Mouse (Mus musculus): ENCODE results near the gene Dennd4c. TPM values are rescaled to one million over a fixed set of nuclear protein-coding genes. Genes with fewer than 3 reads are reported as not detected.
A peak's percentile ranks its signal among the peaks of the same experiment; 100 is the strongest.

Dennd4c gene
- polyA plus RNA-seq, 1 experiment from 2014 or later: 4.0 TPM

DNA sequence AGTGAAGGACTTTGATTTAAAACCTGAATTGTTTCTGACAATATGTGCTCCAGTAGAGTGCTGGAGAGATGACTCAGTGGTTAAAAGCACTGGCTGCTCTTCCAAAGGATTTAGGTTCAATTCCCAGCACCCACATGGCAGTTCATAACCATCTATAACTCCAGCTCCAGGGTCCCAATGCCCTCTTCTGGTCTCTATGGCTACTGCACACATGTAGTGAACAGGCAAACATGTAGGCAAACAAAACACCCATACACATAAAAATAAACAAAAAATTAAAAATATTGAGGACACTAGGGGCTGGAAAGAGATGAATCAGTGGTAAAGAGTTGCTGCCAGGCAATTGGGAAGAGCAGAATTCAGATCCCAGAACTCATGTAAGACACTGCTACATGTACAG is 123.6 kb downstream of the Dennd4c start:
- Histone ChIP-seq H3K4me1 (replicated peaks; ENCODE audit: insufficient read depth, low read length) (no peaks in the 10 kb centered on the region), H3K4me3 (replicated peaks; ENCODE audit: low read depth, low read length) (no peak overlapping the region), H3K27me3 (ENCODE audit: insufficient read depth, low read length) (no peaks in the 10 kb centered on the region), H3K27ac (no peak overlapping the region), H3K9me3 (replicated peaks; ENCODE audit: low read length) (no peaks in the 10 kb centered on the region), H3K9ac (ENCODE audit: low read depth, low read length) (no peak overlapping the region), H3K36me3 (ENCODE audit: insufficient read depth, low read length) (no peaks in the 10 kb centered on the region), H3K4me2 (ENCODE audit: low read length) (no peak overlapping the region)
- ATAC-seq (replicated peaks; ENCODE audit: low FRiP score, low read depth): no peak
- no peak for TF ChIP-seq CTCF (IDR thresholded peaks at IDR 0.05; ENCODE audit: low read depth)
- no peak for DNase-seq (ENCODE audit: low spot score)

DNA sequence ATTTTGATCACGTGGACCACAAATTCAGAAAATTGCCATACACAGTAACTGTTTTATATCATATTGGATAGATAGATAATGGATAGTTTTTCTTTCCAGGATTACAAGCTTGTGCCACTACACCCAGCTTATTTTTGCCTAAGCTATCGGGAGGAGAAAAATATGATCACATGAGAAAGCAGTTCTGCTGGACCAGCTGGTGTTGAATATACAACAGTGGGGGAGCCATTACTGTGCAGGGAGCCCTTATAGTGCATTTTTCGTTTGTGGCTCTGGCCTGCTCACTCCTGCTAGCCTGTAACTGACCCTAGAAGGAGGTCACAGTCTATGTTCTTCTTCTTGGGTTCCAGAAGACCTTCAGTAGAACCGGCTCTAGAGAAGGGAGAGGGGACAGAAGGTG is 124.7 kb downstream of the Dennd4c start:
- Histone ChIP-seq H3K4me1 (replicated peaks; ENCODE audit: insufficient read depth, low read length) (no peaks in the 10 kb centered on the region), H3K27me3 (ENCODE audit: insufficient read depth, low read length) (no peaks in the 10 kb centered on the region), H3K27ac (no peak overlapping the region), H3K4me3 (replicated peaks; ENCODE audit: low read depth, low read length) (no peak overlapping the region), H3K9me3 (replicated peaks; ENCODE audit: low read length) (no peaks in the 10 kb centered on the region), H3K36me3 (ENCODE audit: insufficient read depth, low read length) (no peaks in the 10 kb centered on the region), H3K4me2 (ENCODE audit: low read length) (no peak overlapping the region), H3K9ac (ENCODE audit: low read depth, low read length) (no peak overlapping the region)
- no peak for TF ChIP-seq CTCF (IDR thresholded peaks at IDR 0.05; ENCODE audit: low read depth)
- WGBS: 56% methylated on average over 4 of the region's 4 CpGs
- no peak for ATAC-seq (replicated peaks; ENCODE audit: low FRiP score, low read depth)
- DNase-seq (ENCODE audit: low spot score): no peak

DNA sequence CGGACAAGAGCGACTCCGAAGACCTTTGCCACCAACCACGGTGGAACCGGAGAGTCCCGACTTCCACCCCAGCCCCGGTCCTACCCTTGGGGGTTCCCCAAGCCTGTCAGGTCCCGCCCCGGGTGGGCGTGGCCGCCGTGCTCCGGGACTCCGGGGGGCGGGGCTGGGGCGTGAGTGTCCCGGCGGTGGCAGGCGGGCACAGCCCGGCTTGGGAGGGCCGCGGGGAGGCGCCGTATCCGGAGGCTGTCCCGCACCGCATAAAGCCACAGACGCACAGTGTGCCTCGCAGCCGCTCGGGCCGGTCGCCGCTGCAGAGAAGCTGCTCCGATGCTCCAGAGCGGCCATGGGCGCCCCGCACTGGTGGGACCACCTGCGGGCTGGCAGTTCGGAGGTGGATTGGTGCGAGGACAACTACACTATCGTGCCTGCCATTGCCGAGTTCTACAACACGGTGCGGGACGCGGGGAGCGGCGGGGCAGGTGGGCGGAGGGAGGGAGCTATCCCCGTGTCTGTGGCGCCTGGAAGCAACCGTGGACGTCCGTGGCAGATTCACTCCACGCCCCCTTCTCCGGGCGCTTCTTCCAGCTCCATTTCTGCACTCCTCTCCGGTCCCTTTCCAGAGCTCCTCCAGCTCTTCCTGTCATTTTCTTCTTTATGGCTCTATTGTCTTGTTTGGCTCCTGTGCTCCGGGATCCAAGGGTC is 125.9 kb downstream of the Dennd4c start, which contains the start of gene Acer2:
TSS of gene Acer2 (plus strand) at position 251 of the 702 bp plus-strand sequence.
- Histone ChIP-seq H3K4me1 (replicated peaks; ENCODE audit: insufficient read depth, low read length) (no peaks in the 10 kb centered on the region), H3K4me2 (ENCODE audit: low read length) (peak within 1 kb of the TSS; percentile 96), H3K36me3 (ENCODE audit: insufficient read depth, low read length) (no peaks in the 10 kb centered on the region), H3K4me3 (replicated peaks; ENCODE audit: low read depth, low read length) (peak within 1 kb of the TSS; percentile 78), H3K9ac (ENCODE audit: low read depth, low read length) (peak within 1 kb of the TSS; percentile 62), H3K27me3 (ENCODE audit: insufficient read depth, low read length) (no peaks in the 10 kb centered on the region), H3K9me3 (replicated peaks; ENCODE audit: low read length) (no peaks in the 10 kb centered on the region), H3K27ac (peak within 1 kb of the TSS; percentile 50; the same call in 1 of the 2 replicates)
- TF ChIP-seq CTCF (IDR thresholded peaks at IDR 0.05; ENCODE audit: low read depth): peak; percentile 42
- under 1% methylated on average over 60 of the region's 60 CpGs for WGBS
- DNase-seq (ENCODE audit: low spot score) (peak; percentile 82), ATAC-seq (replicated peaks; ENCODE audit: low FRiP score, low read depth) (peak; percentile 96)

DNA sequence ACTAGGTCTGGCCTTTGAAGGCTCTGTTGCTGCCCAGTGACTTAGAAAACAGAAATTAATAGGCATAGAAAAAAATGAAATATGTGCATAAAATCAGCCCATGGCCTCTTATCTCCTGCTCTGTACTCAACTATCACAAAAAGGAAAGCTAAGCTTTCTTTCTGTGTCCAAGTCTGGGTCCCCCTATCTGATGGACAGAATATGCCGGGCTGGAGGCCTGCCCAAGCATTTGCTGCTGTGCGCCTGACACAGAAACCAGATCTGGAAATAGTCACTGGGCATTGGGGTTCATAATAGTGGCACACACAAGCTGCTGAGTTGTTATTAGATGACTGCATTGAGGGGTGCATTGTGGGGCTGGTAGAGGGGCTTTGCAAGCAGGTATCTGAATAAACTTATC is 131.1 kb downstream of the Dennd4c start:
- Histone ChIP-seq H3K4me3 (replicated peaks; ENCODE audit: low read depth, low read length) (no peak overlapping the region), H3K9me3 (replicated peaks; ENCODE audit: low read length) (no peaks in the 10 kb centered on the region), H3K27ac (no peak overlapping the region), H3K4me2 (ENCODE audit: low read length) (no peak overlapping the region), H3K4me1 (replicated peaks; ENCODE audit: insufficient read depth, low read length) (no peaks in the 10 kb centered on the region), H3K9ac (ENCODE audit: low read depth, low read length) (no peak overlapping the region), H3K27me3 (ENCODE audit: insufficient read depth, low read length) (no peaks in the 10 kb centered on the region), H3K36me3 (ENCODE audit: insufficient read depth, low read length) (no peaks in the 10 kb centered on the region)
- ATAC-seq (replicated peaks; ENCODE audit: low FRiP score, low read depth) (no peak), DNase-seq (ENCODE audit: low spot score) (no peak)
- TF ChIP-seq CTCF (IDR thresholded peaks at IDR 0.05; ENCODE audit: low read depth): no peak
- 86% methylated on average over 2 of the region's 2 CpGs for WGBS

DNA sequence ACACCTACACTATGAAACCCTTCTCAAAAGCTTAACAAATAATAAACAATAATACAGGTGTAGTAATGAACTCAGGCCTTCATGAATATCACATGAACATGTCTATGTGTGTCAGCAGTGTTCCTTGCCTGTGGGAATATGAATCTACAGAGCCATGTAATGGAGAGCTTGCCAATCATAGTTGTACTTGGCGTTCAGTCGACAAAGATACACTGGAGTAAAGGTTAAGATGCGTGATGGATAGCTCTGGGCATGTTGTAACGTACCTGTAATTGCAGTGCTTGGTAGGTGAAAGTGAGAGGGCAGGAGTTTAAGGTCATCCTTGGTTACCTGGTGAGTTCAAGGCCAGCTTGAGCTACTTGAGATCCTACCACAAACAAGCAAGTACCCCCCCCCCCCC is 132.8 kb downstream of the Dennd4c start:
- Histone ChIP-seq H3K4me3 (replicated peaks; ENCODE audit: low read depth, low read length) (no peak overlapping the region), H3K36me3 (ENCODE audit: insufficient read depth, low read length) (no peaks in the 10 kb centered on the region), H3K27ac (no peak overlapping the region), H3K4me1 (replicated peaks; ENCODE audit: insufficient read depth, low read length) (no peaks in the 10 kb centered on the region), H3K4me2 (ENCODE audit: low read length) (no peak overlapping the region), H3K9me3 (replicated peaks; ENCODE audit: low read length) (no peaks in the 10 kb centered on the region), H3K27me3 (ENCODE audit: insufficient read depth, low read length) (no peaks in the 10 kb centered on the region), H3K9ac (ENCODE audit: low read depth, low read length) (no peak overlapping the region)
- WGBS: 93% methylated on average over 4 of the region's 4 CpGs
- TF ChIP-seq CTCF (IDR thresholded peaks at IDR 0.05; ENCODE audit: low read depth): no peak
- DNase-seq (ENCODE audit: low spot score) (no peak), ATAC-seq (replicated peaks; ENCODE audit: low FRiP score, low read depth) (no peak)

DNA sequence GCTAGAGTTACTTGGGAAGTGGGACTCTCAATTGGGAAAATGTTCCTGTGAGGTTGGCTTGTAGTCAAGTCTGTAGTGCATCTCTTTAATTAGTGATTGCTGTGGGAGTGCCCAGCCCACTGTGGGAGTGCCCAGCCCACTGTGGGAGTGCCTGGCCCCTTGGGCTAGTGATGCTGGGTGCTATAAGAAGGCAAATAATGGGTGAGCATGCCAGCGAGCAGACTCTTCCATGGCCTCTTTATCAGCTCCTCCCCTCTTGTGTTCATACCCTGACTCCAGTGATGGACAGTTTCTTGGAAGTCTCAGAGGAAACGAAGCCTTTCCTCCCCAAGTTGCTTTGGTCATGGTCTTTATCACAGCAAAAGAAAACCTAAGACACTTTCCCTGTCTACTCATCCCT is 134.1 kb downstream of the Dennd4c start:
- no peak for TF ChIP-seq CTCF (IDR thresholded peaks at IDR 0.05; ENCODE audit: low read depth)
- no peaks in the 10 kb centered on the region for H3K27me3 ChIP-seq (ENCODE audit: insufficient read depth, low read length)
- ATAC-seq (replicated peaks; ENCODE audit: low FRiP score, low read depth) (no peak), DNase-seq (ENCODE audit: low spot score) (no peak)
- H3K27ac ChIP-seq: no peak overlapping the region
- H3K9ac ChIP-seq (ENCODE audit: low read depth, low read length): no peak overlapping the region
- WGBS: 31% methylated on average over 2 of the region's 2 CpGs
- H3K9me3 ChIP-seq (replicated peaks; ENCODE audit: low read length): no peaks in the 10 kb centered on the region
- no peak overlapping the region for H3K4me2 ChIP-seq (ENCODE audit: low read length)
- no peak overlapping the region for H3K4me3 ChIP-seq (replicated peaks; ENCODE audit: low read depth, low read length)
- H3K36me3 ChIP-seq (ENCODE audit: insufficient read depth, low read length): no peaks in the 10 kb centered on the region
- no peaks in the 10 kb centered on the region for H3K4me1 ChIP-seq (replicated peaks; ENCODE audit: insufficient read depth, low read length)

DNA sequence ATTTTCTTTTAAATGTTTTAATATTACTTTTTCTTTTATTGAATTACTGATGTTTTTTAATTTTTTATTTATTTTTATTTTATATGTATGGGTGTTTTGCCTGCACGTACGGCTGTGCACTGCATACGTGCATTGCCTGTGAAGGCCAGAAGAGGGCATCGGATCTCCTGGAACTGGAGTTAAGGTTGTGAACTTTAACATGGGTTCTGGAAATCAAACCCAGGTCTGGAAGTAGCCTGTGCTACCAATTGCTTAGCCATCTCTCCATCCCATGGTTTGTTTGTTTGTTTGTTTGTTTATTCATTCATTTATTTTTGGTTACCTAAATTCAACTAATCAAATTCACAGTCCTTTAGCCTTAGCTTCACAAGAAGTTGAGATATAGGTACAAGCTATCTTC is 136.6 kb downstream of the Dennd4c start:
- no peak overlapping the region for H3K4me2 ChIP-seq (ENCODE audit: low read length)
- DNase-seq (ENCODE audit: low spot score) (no peak), ATAC-seq (replicated peaks; ENCODE audit: low FRiP score, low read depth) (no peak)
- no peak overlapping the region for H3K27ac ChIP-seq
- no peaks in the 10 kb centered on the region for H3K27me3 ChIP-seq (ENCODE audit: insufficient read depth, low read length)
- H3K4me1 ChIP-seq (replicated peaks; ENCODE audit: insufficient read depth, low read length): no peaks in the 10 kb centered on the region
- 0 out of 2 replicates have a peak, but pooled peaks cover 3% of the 10 kb centered on the region for H3K36me3 ChIP-seq (ENCODE audit: insufficient read depth, low read length)
- WGBS: 61% methylated on average over 4 of the region's 4 CpGs
- H3K4me3 ChIP-seq (replicated peaks; ENCODE audit: low read depth, low read length): no peak overlapping the region
- peak; percentile 67 for TF ChIP-seq CTCF (IDR thresholded peaks at IDR 0.05; ENCODE audit: low read depth)
- no peak overlapping the region for H3K9ac ChIP-seq (ENCODE audit: low read depth, low read length)
- no peaks in the 10 kb centered on the region for H3K9me3 ChIP-seq (replicated peaks; ENCODE audit: low read length)

Data from kidney, postnatal 0 days (tissue).